Mouse (Mus musculus) midbrain, embryonic 14.5 days (tissue): ENCODE results near the gene Irf8. TPM values are rescaled to one million over a fixed set of nuclear protein-coding genes. Genes with fewer than 3 reads are reported as not detected.

Source experiments
- ATAC-seq: fragments of 200-750 bp; cut with Nextera tagmentation; 2 replicates; pipeline ENCODE4 v1.8.0; 2017; ENCODE audit warnings: moderate number of reproducible peaks, moderate library complexity; ENCODE audit not compliant: low FRiP score, low TSS enrichment
- DNase-seq: peaks from one replicate; pipeline ENCODE4 v3.0.0-alpha.2; 2015
- H3K27ac ChIP-seq: fragments of 300-500 bp; sonication (generic); replicated peaks from 2 replicates; pipeline ENCODE4 v1.5.1; 2014; ENCODE audit warnings: mild to moderate bottlenecking, low read depth, low read length, moderate library complexity
- H3K27me3 ChIP-seq: fragments of 300-500 bp; sonication (generic); 2 replicates; pipeline ENCODE4 v1.6.1; 2014; ENCODE audit warnings: low read length, control low read depth, mixed read lengths; ENCODE audit not compliant: control insufficient read depth, insufficient read depth
- H3K36me3 ChIP-seq: fragments of 300-500 bp; sonication (generic); 2 replicates; pipeline ENCODE4 v1.6.1; 2014; ENCODE audit warnings: low read length, control low read depth; ENCODE audit not compliant: control insufficient read depth, insufficient read depth
- H3K4me1 ChIP-seq: fragments of 300-500 bp; sonication (generic); 2 replicates; pipeline ENCODE4 v1.6.1; 2014; ENCODE audit warnings: mild to moderate bottlenecking, antibody characterized with exemption, low read length, control low read depth; ENCODE audit not compliant: control insufficient read depth, insufficient read depth
- H3K4me2 ChIP-seq: fragments of 300-500 bp; sonication (generic); 2 replicates; pipeline ENCODE4 v1.6.1; 2014; ENCODE audit warnings: mild to moderate bottlenecking, low read length, moderate library complexity
- H3K4me3 ChIP-seq: fragments of 300-500 bp; sonication (generic); replicated peaks from 2 replicates; pipeline ENCODE4 v1.5.1; 2014; ENCODE audit warnings: low read depth, low read length
- H3K9ac ChIP-seq: fragments of 300-500 bp; sonication (generic); replicated peaks from 2 replicates; pipeline ENCODE4 v1.6.1; 2014; ENCODE audit warnings: mild to moderate bottlenecking, low read length, moderate library complexity
- H3K9me3 ChIP-seq: fragments of 300-500 bp; sonication (generic); 2 replicates; pipeline ENCODE4 v1.6.1; 2016; ENCODE audit warnings: low read length, control low read depth, mixed read lengths; ENCODE audit not compliant: control insufficient read depth
- WGBS: fragments of 180-500 bp; shearing (Covaris S2); extraction: QIAGEN DNeasy Blood & Tissue Kit; methylation state at CpG from one replicate; pipeline ENCODE4 v1.1.7; 2014; 5-methylcytosine and 5-hydroxymethylcytosine counted together
- polyA plus RNA-seq: library from polyadenylated mRNA; unstranded; fragments of >200 nt; fragmentation: Nextera tagmentation; extraction: Ambion mirVana; gene quantifications from 2 replicates; pipeline ENCODE4 v1.2.1, GENCODE M21; 2014

Irf8 gene
- polyA plus RNA-seq, 1 experiment from 2014 or later: 4.0 TPM

DNA sequence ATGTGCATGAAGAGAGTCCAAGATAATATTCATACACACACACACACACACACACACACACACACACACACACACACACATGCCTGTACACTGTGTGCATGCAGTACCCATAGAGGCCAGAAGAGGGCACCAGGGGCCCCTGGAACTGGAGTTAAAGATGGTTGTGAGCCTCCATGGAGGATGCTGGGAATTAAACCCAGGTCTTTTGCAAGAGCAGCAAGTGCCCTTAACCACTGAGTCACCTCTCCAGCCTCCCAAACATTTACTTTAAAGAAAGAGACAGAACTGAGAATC is 38.2 kb upstream of the Irf8 start:
- Histone ChIP-seq H3K4me3 (no peak overlapping the region), H3K36me3 (no peaks in the 10 kb centered on the region), H3K27me3 (no peaks in the 10 kb centered on the region), H3K9me3 (no peaks in the 10 kb centered on the region), H3K4me2 (no peak overlapping the region), H3K9ac (no peak overlapping the region), H3K4me1 (no peaks in the 10 kb centered on the region), H3K27ac (no peak overlapping the region)
- ATAC-seq (no peak), DNase-seq (no peak)

DNA sequence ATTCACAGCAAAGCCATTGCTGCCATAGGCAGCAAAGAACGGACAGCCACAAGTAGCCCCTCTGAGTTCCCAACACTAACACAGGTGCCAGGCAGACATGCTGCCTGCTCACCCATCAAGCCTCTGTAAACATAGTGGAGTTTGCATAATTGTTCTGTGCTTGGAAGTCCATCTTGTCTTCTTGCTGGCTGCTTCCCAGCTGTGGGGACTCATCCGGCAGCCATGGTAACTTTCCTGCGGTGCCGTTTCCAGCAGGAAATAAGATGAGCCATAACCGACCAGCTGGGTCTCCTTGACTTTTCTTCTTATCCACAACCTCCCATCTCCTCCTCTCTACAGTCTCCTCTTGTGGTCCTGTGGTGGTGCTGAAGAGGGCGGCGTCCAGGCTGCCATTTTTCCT is 37.7 kb upstream of the Irf8 start:
- Histone ChIP-seq H3K27me3 (no peaks in the 10 kb centered on the region), H3K9me3 (no peaks in the 10 kb centered on the region), H3K4me2 (no peak overlapping the region), H3K9ac (no peak overlapping the region), H3K27ac (no peak overlapping the region), H3K36me3 (no peaks in the 10 kb centered on the region), H3K4me1 (no peaks in the 10 kb centered on the region), H3K4me3 (no peak overlapping the region)
- no peak for ATAC-seq
- DNase-seq: no peak
- 91% methylated on average over 7 of the region's 7 CpGs for WGBS

DNA sequence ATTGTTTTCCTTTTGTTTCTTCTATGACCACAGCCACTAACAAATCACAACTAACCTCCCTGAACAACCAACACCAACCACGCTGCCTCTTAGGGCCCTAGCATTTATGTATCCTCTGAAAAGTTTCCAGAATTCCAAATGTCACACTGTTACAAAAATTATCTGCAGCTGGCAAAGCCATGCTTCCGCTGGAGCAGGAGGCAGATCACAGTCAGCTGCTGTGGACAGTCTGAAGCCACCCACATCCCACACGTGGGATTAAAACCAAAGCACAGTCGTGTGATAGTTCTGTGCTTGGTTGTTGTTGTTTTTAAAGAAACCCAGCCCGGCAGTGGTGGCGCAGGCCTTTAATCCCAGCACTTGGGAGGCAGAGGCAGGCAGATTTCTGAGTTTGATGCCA is 37.1 kb upstream of the Irf8 start:
- Histone ChIP-seq H3K9ac (no peak overlapping the region), H3K4me3 (no peak overlapping the region), H3K27ac (no peak overlapping the region), H3K9me3 (no peaks in the 10 kb centered on the region), H3K4me2 (no peak overlapping the region), H3K36me3 (no peaks in the 10 kb centered on the region), H3K4me1 (no peaks in the 10 kb centered on the region), H3K27me3 (no peaks in the 10 kb centered on the region)
- 83% methylated on average over 6 of the region's 6 CpGs for WGBS
- no peak for ATAC-seq
- DNase-seq: no peak

DNA sequence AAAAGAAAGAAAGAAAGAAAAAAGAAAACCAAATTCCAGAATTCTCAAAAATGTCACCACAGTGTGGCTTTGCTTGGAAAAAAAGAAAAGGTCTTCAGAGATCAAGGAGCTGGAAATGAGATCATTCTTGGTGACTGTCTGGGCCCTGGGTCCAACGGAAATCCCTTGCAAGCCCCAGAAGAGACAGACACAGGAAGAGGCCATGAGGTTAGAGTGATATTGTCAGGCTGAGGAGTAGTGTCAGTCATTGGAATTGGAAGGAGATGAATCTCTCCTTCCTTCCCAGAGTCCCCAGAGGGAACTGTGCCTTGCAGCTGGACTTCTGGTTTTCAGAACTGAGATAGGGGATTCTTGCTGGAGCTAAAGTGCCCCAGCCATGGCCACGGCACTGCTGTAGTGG is 36.6 kb upstream of the Irf8 start:
- Histone ChIP-seq H3K4me3 (no peak overlapping the region), H3K9me3 (no peaks in the 10 kb centered on the region), H3K4me2 (no peak overlapping the region), H3K27ac (no peak overlapping the region), H3K27me3 (no peaks in the 10 kb centered on the region), H3K9ac (no peak overlapping the region), H3K36me3 (no peaks in the 10 kb centered on the region), H3K4me1 (no peaks in the 10 kb centered on the region)
- ATAC-seq: no peak
- WGBS: 66% methylated on average over 2 of the region's 2 CpGs
- no peak for DNase-seq

DNA sequence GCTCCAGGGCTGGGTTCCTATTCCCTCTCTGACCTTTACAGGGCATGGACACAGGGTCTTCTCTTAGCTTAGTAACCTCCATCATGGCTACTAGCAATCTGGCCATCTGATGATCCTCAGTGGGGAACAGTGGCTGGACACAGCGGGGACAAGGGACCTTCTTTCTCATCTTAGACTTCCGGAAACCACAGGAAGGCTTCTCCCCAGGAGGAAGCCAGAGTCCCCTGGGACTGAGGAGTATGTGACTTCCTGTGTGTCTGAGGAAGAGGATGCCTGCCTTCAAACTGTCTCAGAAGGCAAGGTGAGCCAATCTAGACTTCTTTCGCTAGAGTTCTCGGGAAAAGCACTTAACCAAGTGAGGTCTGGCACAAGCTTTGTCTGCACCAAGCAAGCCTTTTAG is 36.1 kb upstream of the Irf8 start:
- no peak overlapping the region for H3K9ac ChIP-seq
- H3K36me3 ChIP-seq: no peaks in the 10 kb centered on the region
- no peaks in the 10 kb centered on the region for H3K27me3 ChIP-seq
- ATAC-seq: no peak
- no peaks in the 10 kb centered on the region for H3K9me3 ChIP-seq
- no peak overlapping the region for H3K4me3 ChIP-seq
- no peak overlapping the region for H3K27ac ChIP-seq
- no peak for DNase-seq
- WGBS: 91% methylated on average over 4 of the region's 4 CpGs
- no peaks in the 10 kb centered on the region for H3K4me1 ChIP-seq
- H3K4me2 ChIP-seq: no peak overlapping the region

DNA sequence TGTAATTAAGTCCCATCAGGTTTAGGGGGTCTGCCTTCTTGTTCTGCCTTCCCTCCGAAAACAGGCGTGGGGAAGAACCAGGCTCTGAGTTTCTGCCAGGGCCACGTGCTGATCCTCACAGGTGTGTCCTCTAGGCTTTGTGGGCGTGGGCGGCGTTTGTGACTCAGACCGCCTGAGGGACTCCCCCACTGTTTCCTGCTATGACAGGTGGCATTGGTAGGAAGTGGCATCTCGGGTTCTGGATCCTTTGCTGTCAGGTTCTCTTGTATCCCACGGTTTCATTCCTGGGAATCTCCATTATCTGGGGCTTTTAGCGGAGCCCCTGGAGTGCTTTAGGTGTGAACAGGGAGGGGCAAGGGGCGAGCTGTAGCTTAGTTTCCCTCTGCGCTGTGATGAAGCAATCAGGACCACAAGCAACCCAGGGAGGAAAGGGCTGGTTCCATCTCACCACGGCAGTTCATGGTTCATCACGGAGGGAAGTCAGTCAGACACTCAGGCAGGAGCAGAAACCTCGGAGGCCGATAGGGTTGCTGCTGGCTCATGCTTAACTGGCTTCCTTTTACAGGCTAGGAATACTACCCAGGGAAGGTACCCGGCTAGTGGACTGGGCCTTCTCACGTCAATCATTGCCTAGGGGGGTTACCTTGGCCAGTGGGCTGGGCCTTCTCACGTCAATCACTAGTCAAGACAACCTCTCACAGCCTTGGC is 34.2 kb upstream of the Irf8 start:
- ATAC-seq (no peak), DNase-seq (no peak)
- H3K36me3 ChIP-seq: no peaks in the 10 kb centered on the region
- H3K27me3 ChIP-seq: no peaks in the 10 kb centered on the region
- no peak overlapping the region for H3K4me3 ChIP-seq
- 73% methylated on average over 19 of the region's 19 CpGs for WGBS
- no peaks in the 10 kb centered on the region for H3K4me1 ChIP-seq
- no peaks in the 10 kb centered on the region for H3K9me3 ChIP-seq
- no peak overlapping the region for H3K27ac ChIP-seq
- no peak overlapping the region for H3K9ac ChIP-seq
- no peak overlapping the region for H3K4me2 ChIP-seq

DNA sequence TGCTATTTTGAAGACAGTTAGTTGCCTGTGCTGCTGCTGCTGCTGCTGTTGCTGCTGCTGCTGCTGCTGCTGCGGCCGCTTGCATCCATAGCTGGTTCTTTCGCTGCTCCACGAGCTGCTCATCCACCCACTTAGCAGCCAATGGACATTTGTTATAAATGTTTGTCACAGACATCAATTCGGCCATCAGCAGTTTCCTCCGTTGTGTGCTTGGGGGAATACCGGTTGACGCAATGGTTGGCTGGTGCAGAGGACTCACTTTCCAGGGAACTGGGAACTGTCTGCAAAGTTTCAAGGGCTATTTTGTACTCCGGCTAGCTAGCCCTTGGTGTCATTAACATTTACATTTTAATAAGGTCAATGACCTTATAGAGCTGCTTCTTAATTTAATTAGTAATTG is 32.0 kb upstream of the Irf8 start:
- ATAC-seq: no peak
- Histone ChIP-seq H3K9ac (no peak overlapping the region), H3K27ac (no peak overlapping the region), H3K9me3 (no peaks in the 10 kb centered on the region), H3K36me3 (no peaks in the 10 kb centered on the region), H3K27me3 (no peaks in the 10 kb centered on the region), H3K4me1 (no peaks in the 10 kb centered on the region), H3K4me2 (no peak overlapping the region), H3K4me3 (no peak overlapping the region)
- no peak for DNase-seq
- WGBS: 79% methylated on average over 9 of the region's 9 CpGs

DNA sequence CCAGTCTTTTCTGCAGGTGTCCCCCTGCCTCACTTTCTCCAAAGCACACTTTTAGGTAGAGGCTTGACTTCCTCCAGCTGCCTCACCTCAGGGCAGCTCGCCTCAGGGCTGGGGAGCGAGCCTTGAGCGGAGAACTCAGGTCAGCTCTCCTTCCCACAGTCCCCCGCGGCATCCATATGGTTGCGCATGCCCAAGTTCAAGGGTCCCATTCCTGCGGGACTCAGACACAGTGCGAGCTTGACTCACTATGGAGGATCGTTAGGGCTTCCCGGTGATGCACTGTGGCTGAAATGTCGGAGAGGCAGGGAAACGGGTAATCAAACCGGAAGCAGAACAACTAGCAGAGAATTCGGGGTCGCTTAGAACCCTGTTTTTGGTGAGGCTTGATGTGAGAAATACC is 31.0 kb upstream of the Irf8 start:
- H3K9ac ChIP-seq: no peak overlapping the region
- DNase-seq: no peak
- H3K4me3 ChIP-seq: no peak overlapping the region
- no peaks in the 10 kb centered on the region for H3K4me1 ChIP-seq
- no peak overlapping the region for H3K27ac ChIP-seq
- no peaks in the 10 kb centered on the region for H3K9me3 ChIP-seq
- H3K36me3 ChIP-seq: no peaks in the 10 kb centered on the region
- no peaks in the 10 kb centered on the region for H3K27me3 ChIP-seq
- WGBS: 84% methylated on average over 15 of the region's 15 CpGs
- ATAC-seq: no peak
- no peak overlapping the region for H3K4me2 ChIP-seq

DNA sequence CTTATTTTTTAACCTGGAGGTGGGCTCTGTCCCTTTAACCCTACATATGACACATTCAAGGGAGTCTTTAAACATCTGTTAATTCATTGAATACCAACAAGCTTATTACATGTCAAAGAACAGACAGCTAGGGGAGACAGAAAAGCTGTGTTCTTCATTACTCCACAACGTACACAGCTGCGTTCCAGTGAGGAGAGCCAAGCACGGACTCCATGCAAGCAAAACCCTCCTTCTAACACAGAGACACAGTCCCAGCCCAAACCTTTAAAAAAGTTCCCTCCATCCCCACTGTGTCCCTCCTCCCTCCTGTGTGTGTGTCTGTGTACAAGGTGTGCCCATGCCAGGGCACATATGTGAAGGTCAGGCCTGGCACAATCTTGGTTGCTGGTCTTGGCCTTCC is 30.0 kb upstream of the Irf8 start:
- Histone ChIP-seq H3K9me3 (no peaks in the 10 kb centered on the region), H3K27me3 (no peaks in the 10 kb centered on the region), H3K27ac (no peak overlapping the region), H3K4me1 (no peaks in the 10 kb centered on the region), H3K9ac (no peak overlapping the region), H3K36me3 (no peaks in the 10 kb centered on the region), H3K4me3 (no peak overlapping the region), H3K4me2 (no peak overlapping the region)
- DNase-seq (no peak), ATAC-seq (no peak)
- 90% methylated on average over 3 of the region's 3 CpGs for WGBS
